Mouse (Mus musculus) ES-E14 (cell line): ENCODE data around the gene Eif2b3.

Experiments used
- HCFC1 ChIP-seq: IDR thresholded peaks from 2 replicates; pipeline ENCODE4 v1.6.1; 2012; ENCODE audit warnings: low read length, inconsistent platforms, borderline replicate concordance; ENCODE audit not compliant: insufficient read depth
- ZNF384 ChIP-seq: IDR thresholded peaks from 2 replicates; pipeline ENCODE4 v1.6.1; 2012; ENCODE audit warnings: low read depth, low read length, inconsistent platforms

DNA sequence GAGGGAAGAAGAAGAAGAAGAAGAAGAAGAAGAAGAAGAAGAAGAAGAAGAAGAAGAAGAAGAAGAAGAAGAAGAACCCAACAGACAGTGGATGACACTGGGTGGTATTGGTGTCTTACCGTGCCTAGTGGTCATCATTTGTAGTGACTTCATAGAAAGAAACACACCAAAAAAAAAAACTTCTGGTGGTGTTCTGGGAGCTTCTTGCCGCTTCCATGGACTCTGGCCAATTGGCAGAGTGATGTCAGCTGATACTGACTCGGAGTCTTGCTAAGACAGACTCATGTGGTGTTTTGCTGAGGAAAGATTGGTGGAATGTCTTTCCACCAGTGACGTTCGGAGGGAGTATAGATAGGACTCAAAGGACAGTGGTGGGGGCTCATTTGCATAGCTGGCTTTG is 9.0 kb upstream of the Eif2b3 start:
- TF ChIP-seq HCFC1 (no peak), ZNF384 (no peak)
